Comparison of ENCODE assay signal across 10 mouse cellular contexts in genomic region chr2:179200495-179200894, GRCm38 (mm10).
DNase-seq lines count a peak whose midpoint lies in the region; ATAC-seq lines count a peak whose summit lies in the region.
"Had no signal": no experiment of that assay in that cellular context is flagged by ENCODE, and none has a peak within 500 bp of the region (broad histone marks: within the 10 kb centered on the region; RNA-seq: fewer than 3 reads in every experiment).

No protein-coding gene starts in this region.

- no peak overlapping the region for H3K4me2 ChIP-seq in kidney, embryonic 16.5 days (replicated peaks; ENCODE audit: low read depth, low read length)
- H3K4me2 ChIP-seq: midbrain, embryonic 12.5 days had no signal

- H3K27me3 ChIP-seq in kidney, embryonic 16.5 days (ENCODE audit: insufficient read depth, low read length): no peaks in the 10 kb centered on the region

- no peak overlapping the region for H3K27ac ChIP-seq in kidney, embryonic 16.5 days (ENCODE audit: low read length)
- H3K27ac ChIP-seq: midbrain, embryonic 12.5 days had no signal

- DNase-seq in kidney, adult 9 months: no peak
- DNase-seq in WW6 (ENCODE audit: low read depth, low spot score): peak; percentile 20
- DNase-seq in embryo, embryonic 9.5 days (ENCODE audit: extremely low spot score): peak; percentile 81
- DNase-seq in lung, postnatal 14 days: peak; percentile 18
- DNase-seq in thymus, postnatal 36 days: no peak
- no peak for DNase-seq in cerebellum, adult 9-11 months
- DNase-seq in right cerebral cortex, postnatal 25 days: no peak
- DNase-seq: thymus, adult 18-20 months had no signal

- ATAC-seq in kidney, embryonic 16.5 days (ENCODE audit: low FRiP score, low TSS enrichment): peak; percentile 85

- H3K4me3 ChIP-seq in kidney, embryonic 16.5 days (ENCODE audit: low read length): no peak overlapping the region
- H3K4me3 ChIP-seq: midbrain, embryonic 12.5 days had no signal

- H3K36me3 ChIP-seq in kidney, embryonic 16.5 days (ENCODE audit: insufficient read depth, low read length): no peaks in the 10 kb centered on the region
- H3K36me3 ChIP-seq: midbrain, embryonic 12.5 days had no signal

- no peak overlapping the region for H3K9ac ChIP-seq in kidney, embryonic 16.5 days (replicated peaks; ENCODE audit: low read length)
- H3K9ac ChIP-seq: midbrain, embryonic 12.5 days had no signal

- H3K4me1 ChIP-seq in kidney, embryonic 16.5 days (ENCODE audit: insufficient read depth, low read length): no peaks in the 10 kb centered on the region
- H3K4me1 ChIP-seq: midbrain, embryonic 12.5 days had no signal

- 7% methylated on average over 6 of the region's 6 CpGs for WGBS in kidney, embryonic 16.5 days

- H3K9me3 ChIP-seq in kidney, embryonic 16.5 days (ENCODE audit: low read length): no peaks in the 10 kb centered on the region
- H3K9me3 ChIP-seq: midbrain, embryonic 12.5 days had no signal

Comparison
In these comparisons a context has a peak if more than half of its experiments do, and no peak if none do; other contexts are left out.
1. DNase-seq: peak in WW6 (single experiment), embryo, embryonic 9.5 days (single experiment) and lung, postnatal 14 days (single experiment); none in kidney, adult 9 months (single experiment), thymus, postnatal 36 days (0 of 2), cerebellum, adult 9-11 months (single experiment) and right cerebral cortex, postnatal 25 days (single experiment).